ENCODE assay signal across 11 mouse cellular contexts in the genomic region with DNA sequence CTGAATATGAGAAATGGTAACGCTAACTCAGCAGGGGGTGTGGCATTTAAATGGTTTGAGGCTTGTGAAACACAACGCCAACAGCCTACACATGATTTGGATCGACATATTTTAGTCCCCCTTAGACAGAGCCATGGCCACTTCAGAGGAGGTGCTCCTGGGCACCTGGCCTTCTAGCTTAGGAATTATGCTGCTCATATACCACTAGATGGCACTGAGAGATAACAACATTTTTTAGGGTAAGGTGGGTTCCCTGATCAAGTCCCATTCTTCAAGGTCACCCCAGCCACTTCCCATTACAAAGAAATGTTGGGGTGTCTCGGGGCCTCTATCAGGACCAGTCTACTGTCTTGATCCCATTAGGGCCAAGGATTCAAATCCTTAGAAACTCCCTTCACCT.
DNase-seq lines count a peak whose midpoint lies in the region; ATAC-seq and TF ChIP-seq lines count a peak whose summit lies in the region.
"Had no signal": no experiment of that assay in that cellular context is flagged by ENCODE, and none has a peak within 500 bp of the region (broad histone marks: within the 10 kb centered on the region; RNA-seq: fewer than 3 reads in every experiment).

No protein-coding gene starts in this region.

- no peak for TF ChIP-seq EP300 in heart, adult 2 months (IDR thresholded peaks at IDR 0.05; ENCODE audit: insufficient read depth, low read depth, low read length)

- DNase-seq in heart, adult 2 months: no peak
- DNase-seq in heart, embryonic 10.5 days (ENCODE audit: low spot score): no peak
- peak; percentile 60 for DNase-seq in midbrain, embryonic 14.5 days
- no peak for DNase-seq in midbrain, embryonic 10.5 days (ENCODE audit: low spot score)
- DNase-seq in cerebellum, postnatal 10 days: peak; percentile 46 to 59
- DNase-seq in retina, postnatal 1 day: peak; percentile 45
- DNase-seq in right cerebral cortex, postnatal 14 days: no peak
- no peak for DNase-seq in adrenal gland, postnatal 25 days
- DNase-seq: kidney, postnatal 14 days had no signal

- no peak overlapping the region for H3K27ac ChIP-seq in heart, adult 2 months
- H3K27ac ChIP-seq in heart, embryonic 10.5 days: no peak overlapping the region
- H3K27ac ChIP-seq in midbrain, embryonic 14.5 days (replicated peaks; ENCODE audit: low read depth, low read length): no peak overlapping the region
- H3K27ac ChIP-seq in midbrain, embryonic 10.5 days (replicated peaks): no peak overlapping the region
- H3K27ac ChIP-seq: embryonic facial prominence, embryonic 15.5 days; limb, embryonic 12.5 days had no signal

- intact Hi-C loops in heart, adult 2 months (cut with DNase I): no loop called here

- no peak for TF ChIP-seq POLR2A in heart, adult 2 months (IDR thresholded peaks at IDR 0.05; ENCODE audit: insufficient read depth, low read depth, low read length)

- TF ChIP-seq CTCF in heart, adult 2 months (IDR thresholded peaks at IDR 0.05): peak; percentile 44

- WGBS in heart, adult 2 months: 73% methylated on average over 4 of the region's 4 CpGs
- WGBS in heart, embryonic 10.5 days: 71% methylated on average over 4 of the region's 4 CpGs
- WGBS in midbrain, embryonic 14.5 days: 63% methylated on average over 4 of the region's 4 CpGs
- WGBS in midbrain, embryonic 10.5 days: 62% methylated on average over 4 of the region's 4 CpGs

- no peaks in the 10 kb centered on the region for H3K4me1 ChIP-seq in heart, adult 2 months (ENCODE audit: control insufficient read depth, insufficient read depth, low read length)
- H3K4me1 ChIP-seq in heart, embryonic 10.5 days: 0 out of 2 replicates have a peak, but pooled peaks cover 6% of the 10 kb centered on the region
- H3K4me1 ChIP-seq in midbrain, embryonic 14.5 days (ENCODE audit: control insufficient read depth, insufficient read depth, low read length): no peaks in the 10 kb centered on the region
- H3K4me1 ChIP-seq in midbrain, embryonic 10.5 days: no peaks in the 10 kb centered on the region
- H3K4me1 ChIP-seq: embryonic facial prominence, embryonic 15.5 days; limb, embryonic 12.5 days had no signal

- no peaks in the 10 kb centered on the region for H3K27me3 ChIP-seq in heart, adult 2 months (ENCODE audit: control insufficient read depth, insufficient read depth, low read length)
- no peaks in the 10 kb centered on the region for H3K27me3 ChIP-seq in heart, embryonic 10.5 days (ENCODE audit: insufficient read depth, poor library complexity, severe bottlenecking)
- H3K27me3 ChIP-seq in midbrain, embryonic 14.5 days (ENCODE audit: control insufficient read depth, insufficient read depth, low read length): no peaks in the 10 kb centered on the region
- H3K27me3 ChIP-seq in midbrain, embryonic 10.5 days (ENCODE audit: low read depth, poor library complexity, severe bottlenecking): no peaks in the 10 kb centered on the region
- H3K27me3 ChIP-seq: embryonic facial prominence, embryonic 15.5 days; limb, embryonic 12.5 days had no signal

- H3K9ac ChIP-seq in heart, adult 2 months (ENCODE audit: low read depth, low read length): no peak overlapping the region
- no peak overlapping the region for H3K9ac ChIP-seq in midbrain, embryonic 14.5 days (replicated peaks; ENCODE audit: low read length)
- H3K9ac ChIP-seq: embryonic facial prominence, embryonic 15.5 days; limb, embryonic 12.5 days had no signal

- H3K9me3 ChIP-seq in heart, embryonic 10.5 days: no peaks in the 10 kb centered on the region
- no peaks in the 10 kb centered on the region for H3K9me3 ChIP-seq in midbrain, embryonic 14.5 days (ENCODE audit: control insufficient read depth, low read length)
- no peaks in the 10 kb centered on the region for H3K9me3 ChIP-seq in midbrain, embryonic 10.5 days (replicated peaks)
- H3K9me3 ChIP-seq: embryonic facial prominence, embryonic 15.5 days; limb, embryonic 12.5 days had no signal

- ATAC-seq in midbrain, embryonic 14.5 days (ENCODE audit: low FRiP score, low TSS enrichment): no peak

- no peak overlapping the region for H3K4me3 ChIP-seq in heart, adult 2 months
- no peak overlapping the region for H3K4me3 ChIP-seq in heart, embryonic 10.5 days
- no peak overlapping the region for H3K4me3 ChIP-seq in midbrain, embryonic 14.5 days (replicated peaks; ENCODE audit: low read depth, low read length)
- no peak overlapping the region for H3K4me3 ChIP-seq in midbrain, embryonic 10.5 days
- H3K4me3 ChIP-seq: embryonic facial prominence, embryonic 15.5 days; limb, embryonic 12.5 days had no signal

- no peaks in the 10 kb centered on the region for H3K36me3 ChIP-seq in heart, adult 2 months (ENCODE audit: control insufficient read depth, insufficient read depth, low read length)
- H3K36me3 ChIP-seq in heart, embryonic 10.5 days: peaks cover 55% of the 10 kb centered on the region
- no peaks in the 10 kb centered on the region for H3K36me3 ChIP-seq in midbrain, embryonic 14.5 days (ENCODE audit: control insufficient read depth, insufficient read depth, low read length)
- no peaks in the 10 kb centered on the region for H3K36me3 ChIP-seq in midbrain, embryonic 10.5 days

- no peak overlapping the region for H3K4me2 ChIP-seq in midbrain, embryonic 14.5 days (ENCODE audit: low read length)
- H3K4me2 ChIP-seq: embryonic facial prominence, embryonic 15.5 days; limb, embryonic 12.5 days had no signal

- no peaks in the 10 kb centered on the region for H3K79me2 ChIP-seq in heart, adult 2 months (replicated peaks; ENCODE audit: control insufficient read depth, insufficient read depth, low read length)

Comparison
In these comparisons a context has a peak if more than half of its experiments do, and no peak if none do; other contexts are left out.
1. DNase-seq: peak in midbrain, embryonic 14.5 days (single experiment), cerebellum, postnatal 10 days (2 of 2) and retina, postnatal 1 day (single experiment); none in heart, adult 2 months (0 of 2), heart, embryonic 10.5 days (single experiment), midbrain, embryonic 10.5 days (single experiment), right cerebral cortex, postnatal 14 days (single experiment) and adrenal gland, postnatal 25 days (single experiment).